Mouse (Mus musculus) liver, postnatal 0 days (tissue): ENCODE data around the gene Zfp706. TPM values are rescaled to one million over a fixed set of nuclear protein-coding genes. Genes with fewer than 3 reads are reported as not detected.
"Not testable (repeated sequence)": the region's sequence is repeated elsewhere in the genome, so short reads cannot be mapped to it uniquely, and the experiment has no call there.

Experiments used
- ATAC-seq: fragments of 200-750 bp; cut with Nextera tagmentation; 2 replicates; pipeline ENCODE4 v1.8.0; 2017; ENCODE audit warnings: mild to moderate bottlenecking, moderate library complexity
- DNase-seq: peaks from one replicate; pipeline ENCODE4 v3.0.0-alpha.2; 2016
- H3K27ac ChIP-seq: fragments of 300-500 bp; sonication (generic); 2 replicates; pipeline ENCODE4 v1.5.1; 2014; ENCODE audit warnings: antibody characterized with exemption, moderate library complexity, mild to moderate bottlenecking, low read depth
- H3K27me3 ChIP-seq: fragments of 300-500 bp; sonication (generic); 2 replicates; pipeline ENCODE4 v1.6.1; 2014; ENCODE audit warnings: low read length, control low read depth, mixed read lengths; ENCODE audit not compliant: insufficient read depth
- H3K36me3 ChIP-seq: fragments of 300-500 bp; sonication (generic); replicated peaks from 2 replicates; pipeline ENCODE4 v1.6.1; 2014; ENCODE audit warnings: mild to moderate bottlenecking, control low read depth, low read length, moderate library complexity, mixed read lengths; ENCODE audit not compliant: insufficient read depth
- H3K4me1 ChIP-seq: fragments of 300-500 bp; sonication (generic); 2 replicates; pipeline ENCODE4 v1.6.1; 2014; ENCODE audit warnings: antibody characterized with exemption, mild to moderate bottlenecking, control low read depth; ENCODE audit not compliant: insufficient read depth
- H3K4me2 ChIP-seq: fragments of 300-500 bp; sonication (generic); 2 replicates; pipeline ENCODE4 v1.6.1; 2014; ENCODE audit warnings: low read depth, mild to moderate bottlenecking, low read length, moderate library complexity, mixed read lengths
- H3K4me3 ChIP-seq: fragments of 300-500 bp; sonication (generic); 2 replicates; pipeline ENCODE4 v1.5.1; 2014; ENCODE audit warnings: low read depth, low read length
- H3K9ac ChIP-seq: fragments of 300-500 bp; sonication (generic); replicated peaks from 2 replicates; pipeline ENCODE4 v1.6.1; 2014; ENCODE audit warnings: mild to moderate bottlenecking, moderate library complexity
- H3K9me3 ChIP-seq: fragments of 300-500 bp; sonication (generic); 2 replicates; pipeline ENCODE4 v1.6.1; 2016; ENCODE audit warnings: mild to moderate bottlenecking, control low read depth, low read length, mixed read lengths
- CTCF ChIP-seq: sonication (generic); IDR thresholded peaks from 2 replicates; pipeline ENCODE4 v1.5.1; 2016; ENCODE audit warnings: antibody characterized with exemption, low read depth
- EP300 ChIP-seq: IDR thresholded peaks from 2 replicates; pipeline ENCODE4 v1.6.1; 2016; ENCODE audit warnings: antibody characterized with exemption, low read depth, mild to moderate bottlenecking
- WGBS: fragments of 180-500 bp; shearing (Covaris S2); extraction: QIAGEN DNeasy Blood & Tissue Kit; methylation state at CpG from one replicate; pipeline ENCODE4 v1.1.7; 2014; ENCODE audit not compliant: insufficient replicate concordance; 5-methylcytosine and 5-hydroxymethylcytosine counted together
- polyA plus RNA-seq: library from polyadenylated mRNA; unstranded; fragments of >200 nt; fragmentation: Nextera tagmentation; extraction: Ambion mirVana; gene quantifications from 2 replicates; pipeline ENCODE4 v1.2.1, GENCODE M21; 2015

The Zfp706 gene
- polyA plus RNA-seq, 1 experiment from 2014 or later, result 234 TPM

- Histone ChIP-seq H3K9me3 (no peaks in the 10 kb centered on the region), H3K4me1 (peaks cover 18% of the 10 kb centered on the region), H3K4me3 (peak overlapping the region; percentile 92), H3K9ac (peak overlapping the region; percentile 99), H3K4me2 (peak overlapping the region; percentile 72), H3K36me3 (peaks cover 17% of the 10 kb centered on the region), H3K27me3 (no peaks in the 10 kb centered on the region), H3K27ac (peak overlapping the region; percentile 99)
- WGBS, result under 1% methylated on average over 43 of the region's 48 CpGs
- TF ChIP-seq CTCF (no peak), EP300 (no peak; the same call in 1 of the 2 replicates)
- DNase-seq (peak; percentile 43), ATAC-seq (peak; percentile 47)
Observed at GRCm38 (mm10) chr15:37006475-37007164, 953 bp downstream of the Zfp706 start.

- 25% methylated on average over 7 of the region's 7 CpGs for WGBS
- peak overlapping the region; percentile 99 for H3K27ac ChIP-seq
- peak overlapping the region; percentile 92 for H3K4me3 ChIP-seq
- peak overlapping the region; percentile 99 for H3K9ac ChIP-seq
- H3K9me3 ChIP-seq, result no peaks in the 10 kb centered on the region
- no peaks in the 10 kb centered on the region for H3K27me3 ChIP-seq
- peaks cover 16% of the 10 kb centered on the region for H3K4me1 ChIP-seq
- peaks cover 22% of the 10 kb centered on the region for H3K36me3 ChIP-seq
- ATAC-seq, result no peak
- TF ChIP-seq EP300 (no peak), CTCF (peak; percentile 18; the same call in 1 of the 2 replicates)
- peak overlapping the region; percentile 72 for H3K4me2 ChIP-seq
- no peak for DNase-seq
Observed at GRCm38 (mm10) chr15:37005793-37006474, 1.6 kb downstream of the Zfp706 start.

- no peak overlapping the region for H3K27ac ChIP-seq
- H3K4me2 ChIP-seq, result peak overlapping the region; percentile 72
- no peak for TF ChIP-seq CTCF
- TF ChIP-seq EP300, result no peak
- DNase-seq, result no peak
- no peak for ATAC-seq
- WGBS, result 71% methylated on average over 5 of the region's 5 CpGs
- H3K4me1 ChIP-seq, result peaks cover 16% of the 10 kb centered on the region
- no peak overlapping the region for H3K9ac ChIP-seq
- H3K27me3 ChIP-seq, result no peaks in the 10 kb centered on the region
- peaks cover 28% of the 10 kb centered on the region for H3K36me3 ChIP-seq
- no peaks in the 10 kb centered on the region for H3K9me3 ChIP-seq
- H3K4me3 ChIP-seq, result peak overlapping the region; percentile 92
Observed at GRCm38 (mm10) chr15:37004858-37005257, 2.7 kb downstream of the Zfp706 start.

GRCm38 (mm10) chr15:37002276-37002675 is 5.3 kb downstream of the Zfp706 start:
- Histone ChIP-seq H3K4me2 (no peak overlapping the region), H3K4me3 (no peak overlapping the region), H3K9me3 (0 out of 2 replicates have a peak, but pooled peaks cover 3% of the 10 kb centered on the region), H3K36me3 (peaks cover 51% of the 10 kb centered on the region), H3K27ac (no peak overlapping the region), H3K9ac (no peak overlapping the region), H3K27me3 (no peaks in the 10 kb centered on the region), H3K4me1 (peaks cover 10% of the 10 kb centered on the region)
- WGBS, result 87% methylated on average over 7 of the region's 7 CpGs
- ATAC-seq (no peak), DNase-seq (no peak)
- no peak for TF ChIP-seq CTCF
- TF ChIP-seq EP300, result no peak

- not testable (repeated sequence) for H3K4me3 ChIP-seq, H3K27ac ChIP-seq, H3K4me1 ChIP-seq, DNase-seq, ATAC-seq, H3K4me2 ChIP-seq, H3K27me3 ChIP-seq, H3K9me3 ChIP-seq, H3K9ac ChIP-seq
- peaks cover 55% of the 10 kb centered on the region for H3K36me3 ChIP-seq
- WGBS, result 78% methylated on average over 7 of the region's 7 CpGs
Observed at GRCm38 (mm10) chr15:36999602-37000001, 8.0 kb downstream of the Zfp706 start.

GRCm38 (mm10) chr15:36995166-36995565 is 12.4 kb downstream of the Zfp706 start:
- Histone ChIP-seq H3K4me3 (no peak overlapping the region), H3K9me3 (0 out of 2 replicates have a peak, but pooled peaks cover 3% of the 10 kb centered on the region), H3K4me1 (peaks cover 7% of the 10 kb centered on the region), H3K27ac (no peak overlapping the region), H3K9ac (no peak overlapping the region), H3K36me3 (peaks cover 32% of the 10 kb centered on the region), H3K27me3 (no peaks in the 10 kb centered on the region), H3K4me2 (no peak overlapping the region)
- DNase-seq, result no peak
- WGBS, result 88% methylated on average over 4 of the region's 4 CpGs
- TF ChIP-seq CTCF, result no peak
- no peak for TF ChIP-seq EP300
- no peak for ATAC-seq
